Mouse (Mus musculus): ENCODE results near the gene Prr3. TPM values are rescaled to one million over a fixed set of nuclear protein-coding genes. Genes with fewer than 3 reads are reported as not detected.
A peak's percentile ranks its signal among the peaks of the same experiment; 100 is the strongest.

Prr3 gene
- polyA plus RNA-seq, 1 experiment from 2014 or later, result 37.7 TPM

DNA sequence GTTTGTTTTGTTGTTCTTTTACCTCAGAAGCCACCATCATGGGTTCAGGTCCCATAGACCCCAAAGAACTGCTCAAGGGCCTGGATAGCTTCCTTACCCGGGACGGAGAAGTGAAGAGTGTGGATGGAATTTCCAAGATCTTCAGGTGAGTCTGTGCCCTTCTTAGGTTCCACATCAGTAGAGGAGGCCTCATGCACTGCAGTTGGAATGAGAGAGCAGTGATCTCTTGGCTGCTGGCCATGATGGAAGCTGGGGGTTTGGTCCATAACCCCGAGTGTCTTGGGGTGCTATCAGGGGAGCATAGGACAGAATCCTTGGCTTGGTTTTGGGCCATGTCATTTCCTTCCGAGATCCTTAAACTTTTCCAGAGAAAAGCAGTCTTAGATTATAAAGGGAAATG is 56.8 kb downstream of the Prr3 start:
- Histone ChIP-seq H3K27me3 (ENCODE audit: control insufficient read depth, insufficient read depth, low read length) (no peaks in the 10 kb centered on the region), H3K9me3 (replicated peaks; ENCODE audit: control insufficient read depth, low read length) (no peaks in the 10 kb centered on the region), H3K9ac (replicated peaks; ENCODE audit: low read length) (no peak overlapping the region), H3K4me2 (ENCODE audit: low read depth, low read length) (no peak overlapping the region), H3K4me3 (ENCODE audit: low read depth, low read length) (no peak overlapping the region), H3K27ac (replicated peaks; ENCODE audit: low read depth, low read length) (no peak overlapping the region), H3K4me1 (ENCODE audit: control insufficient read depth, insufficient read depth, low read length) (no peaks in the 10 kb centered on the region; the same call in 1 of the 2 replicates), H3K36me3 (replicated peaks; ENCODE audit: control insufficient read depth, insufficient read depth, low read depth, low read length) (peaks cover 17% of the 10 kb centered on the region)
- no peak for ATAC-seq (replicated peaks; ENCODE audit: insufficient number of reproducible peaks, low FRiP score, low TSS enrichment, low read depth)
- DNase-seq (ENCODE audit: low spot score), result no peak
- 91% methylated on average over 4 of the region's 4 CpGs for WGBS

DNA sequence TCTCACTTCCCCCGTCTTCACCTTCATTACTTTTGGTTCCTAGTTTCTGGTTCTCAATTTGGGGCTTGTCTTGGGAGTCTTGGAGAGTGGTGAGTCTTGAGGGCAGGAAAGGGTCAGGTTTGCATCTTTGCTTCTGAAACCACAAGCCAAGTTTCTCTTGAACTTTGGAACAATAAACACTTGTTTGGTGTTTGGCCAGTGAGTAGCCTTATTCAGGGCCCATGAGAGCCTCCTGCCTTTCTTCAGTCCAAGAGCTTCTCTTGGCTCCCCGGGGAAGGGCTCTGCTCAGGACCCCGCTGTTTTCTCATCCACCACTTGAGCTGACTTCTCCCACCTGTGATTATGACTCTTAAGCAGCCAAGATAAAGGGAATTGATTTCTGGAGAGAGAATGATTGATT is 57.5 kb downstream of the Prr3 start:
- Histone ChIP-seq H3K27ac (replicated peaks; ENCODE audit: low read depth, low read length) (no peak overlapping the region), H3K9ac (replicated peaks; ENCODE audit: low read length) (no peak overlapping the region), H3K36me3 (replicated peaks; ENCODE audit: control insufficient read depth, insufficient read depth, low read depth, low read length) (peaks cover 12% of the 10 kb centered on the region), H3K9me3 (replicated peaks; ENCODE audit: control insufficient read depth, low read length) (no peaks in the 10 kb centered on the region), H3K4me3 (ENCODE audit: low read depth, low read length) (no peak overlapping the region), H3K4me2 (ENCODE audit: low read depth, low read length) (no peak overlapping the region), H3K27me3 (ENCODE audit: control insufficient read depth, insufficient read depth, low read length) (no peaks in the 10 kb centered on the region), H3K4me1 (ENCODE audit: control insufficient read depth, insufficient read depth, low read length) (no peaks in the 10 kb centered on the region; the same call in 1 of the 2 replicates)
- ATAC-seq (replicated peaks; ENCODE audit: insufficient number of reproducible peaks, low FRiP score, low TSS enrichment, low read depth), result no peak
- DNase-seq (ENCODE audit: low spot score), result no peak
- 87% methylated on average over 3 of the region's 3 CpGs for WGBS

MicroRNAs encoded within 50 kb of the gene (microRNA counts, 519-probe panel; counts per million panel counts)
- 1,298 counts per million, percentile 4 among the panel's probes with 10 or more counts for microRNA mmu-miR-877

Small RNAs within 50 kb of the gene (microRNA-seq; reads per million reads assigned to microRNA genes)
- 144 reads per million, percentile 47 among the genes with 10 or more reads in this experiment for gene Mir877 (ENCODE audit: borderline number of aligned reads)

Other genes with a start within 250 kb of the Prr3 start
- 2.7 and 3.4 TPM in 2 replicates for gene Ier3, start 158.6 kb downstream of the Prr3 start, polyA plus RNA-seq (2014; fragmentation: Nextera tagmentation; extraction: Ambion mirVana)
- gene Flot1, start 157.0 kb downstream of the Prr3 start, polyA plus RNA-seq (2014; fragmentation: Nextera tagmentation; extraction: Ambion mirVana), result 46.7 and 53.8 TPM in 2 replicates
- 1,420 and 1,481 TPM in 2 replicates for gene Tubb5, start 141.9 kb downstream of the Prr3 start, polyA plus RNA-seq (2014; fragmentation: Nextera tagmentation; extraction: Ambion mirVana)
- 22.2 and 23.4 TPM in 2 replicates for gene Mdc1, start 138.7 kb downstream of the Prr3 start, polyA plus RNA-seq (2014; fragmentation: Nextera tagmentation; extraction: Ambion mirVana)
- 48.8 and 53.2 TPM in 2 replicates for gene Nrm, start 118.9 kb downstream of the Prr3 start, polyA plus RNA-seq (2014; fragmentation: Nextera tagmentation; extraction: Ambion mirVana)
- gene Ppp1r18, start 114.6 kb downstream of the Prr3 start, polyA plus RNA-seq (2014; fragmentation: Nextera tagmentation; extraction: Ambion mirVana), result 24.1 and 24.6 TPM in 2 replicates
- 38.6 and 47.2 TPM in 2 replicates for gene Dhx16, start 100.4 kb downstream of the Prr3 start, polyA plus RNA-seq (2014; fragmentation: Nextera tagmentation; extraction: Ambion mirVana)
- gene 2310061I04Rik, start 82.8 kb downstream of the Prr3 start, polyA plus RNA-seq (2014; fragmentation: Nextera tagmentation; extraction: Ambion mirVana), result 21.2 and 25.6 TPM in 2 replicates
- gene Atat1, start 70.2 kb downstream of the Prr3 start, polyA plus RNA-seq (2014; fragmentation: Nextera tagmentation; extraction: Ambion mirVana), result 101 and 108 TPM in 2 replicates
- 69.5 and 72.0 TPM in 2 replicates for gene Mrps18b, start 63.8 kb downstream of the Prr3 start, polyA plus RNA-seq (2014; fragmentation: Nextera tagmentation; extraction: Ambion mirVana)
- 38.1 and 38.2 TPM in 2 replicates for gene Ppp1r10, start 63.8 kb downstream of the Prr3 start, polyA plus RNA-seq (2014; fragmentation: Nextera tagmentation; extraction: Ambion mirVana)
- gene Abcf1, start 10.5 kb downstream of the Prr3 start, polyA plus RNA-seq (2014; fragmentation: Nextera tagmentation; extraction: Ambion mirVana), result 96.7 and 112 TPM in 2 replicates
- gene Gnl1, start 385 bp downstream of the Prr3 start, polyA plus RNA-seq (2014; fragmentation: Nextera tagmentation; extraction: Ambion mirVana), result 31.3 and 32.3 TPM in 2 replicates
- 2.2 and 2.4 TPM in 2 replicates for gene H2-T24, start 40.3 kb upstream of the Prr3 start, polyA plus RNA-seq (2014; fragmentation: Nextera tagmentation; extraction: Ambion mirVana)
- gene H2-T23, start 52.6 kb upstream of the Prr3 start, polyA plus RNA-seq (2014; fragmentation: Nextera tagmentation; extraction: Ambion mirVana), result 3.7 and 3.9 TPM in 2 replicates
- gene H2-T22, start 62.5 kb upstream of the Prr3 start, polyA plus RNA-seq (2014; fragmentation: Nextera tagmentation; extraction: Ambion mirVana), result 12.7 and 13.2 TPM in 2 replicates
- not detected in 2 replicates for gene Gm6034, start 62.7 kb upstream of the Prr3 start, polyA plus RNA-seq (2014; fragmentation: Nextera tagmentation; extraction: Ambion mirVana)
- 0.20 TPM in 1 of 2 replicates, not detected in the other for gene Gm11127, start 78.1 kb upstream of the Prr3 start, polyA plus RNA-seq (2014; fragmentation: Nextera tagmentation; extraction: Ambion mirVana)
- gene Gm19684, start 141.4 kb upstream of the Prr3 start, polyA plus RNA-seq (2014; fragmentation: Nextera tagmentation; extraction: Ambion mirVana), result not detected in 2 replicates
- not detected in 2 replicates for gene Gm7030, start 149.2 kb upstream of the Prr3 start, polyA plus RNA-seq (2014; fragmentation: Nextera tagmentation; extraction: Ambion mirVana)
- not detected in 2 replicates for gene Gm8909, start 188.3 kb upstream of the Prr3 start, polyA plus RNA-seq (2014; fragmentation: Nextera tagmentation; extraction: Ambion mirVana)
- gene H2-T3, start 210.1 kb upstream of the Prr3 start, polyA plus RNA-seq (2014; fragmentation: Nextera tagmentation; extraction: Ambion mirVana), result not detected in 2 replicates